Mouse (Mus musculus) testis, adult 2 months (tissue): ENCODE results near the gene Xxylt1.

ENCODE experiments used
- CTCF ChIP-seq: fragments of 200-500 bp; IDR thresholded peaks from 2 replicates; pipeline ENCODE4 v1.5.1; 2012; ENCODE audit warnings: low read depth, mild to moderate bottlenecking, inconsistent platforms, low read length, moderate library complexity; ENCODE audit not compliant: control insufficient read depth, insufficient read depth, insufficient replicate concordance
- POLR2A ChIP-seq: fragments of 200-500 bp; IDR thresholded peaks from 2 replicates; pipeline ENCODE4 v1.6.1; 2012; ENCODE audit warnings: low read depth, mild to moderate bottlenecking, inconsistent platforms, low read length, moderate library complexity; ENCODE audit not compliant: control insufficient read depth

DNA sequence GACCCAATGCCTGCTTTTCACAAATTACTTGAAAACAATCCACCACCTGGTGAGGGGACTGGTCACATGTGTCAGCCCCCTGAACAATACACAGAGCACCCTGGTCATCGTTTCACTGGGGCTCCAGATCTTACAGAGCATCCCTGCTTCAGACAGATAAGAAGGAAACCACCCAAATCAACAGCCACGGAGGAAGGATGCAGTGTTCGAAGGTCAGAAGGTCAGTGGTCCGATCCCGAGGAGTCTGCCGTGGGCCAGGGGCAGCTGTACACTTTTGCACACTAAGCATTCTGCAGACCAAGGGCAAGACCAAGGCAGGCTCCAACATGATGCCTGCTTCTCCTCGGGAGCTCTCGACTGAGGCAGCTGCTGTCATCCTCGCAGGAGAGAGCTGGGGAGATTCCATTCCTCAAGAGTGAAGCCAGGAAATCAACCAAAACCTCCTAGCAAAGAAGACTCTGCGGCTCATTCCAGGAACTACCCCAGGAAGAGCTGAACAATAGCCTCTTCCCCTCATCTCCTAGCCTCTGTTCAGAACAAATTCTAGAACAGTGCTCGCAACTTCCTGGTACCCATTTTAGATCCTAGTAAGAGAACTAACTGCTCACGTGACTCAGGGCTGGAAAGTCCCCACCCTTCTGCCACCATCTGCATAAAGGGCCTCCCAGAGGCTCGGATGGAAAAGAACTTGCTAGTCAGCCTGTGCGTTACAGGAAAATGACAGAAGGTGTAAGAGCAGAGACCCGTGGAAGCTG, 14.7 kb downstream of the Xxylt1 start:
- TF ChIP-seq POLR2A (no peak), CTCF (no peak)
